Mouse (Mus musculus) heart, embryonic 11.5 days (tissue): ENCODE measurements at regions not wholly inside any gene's neighbourhood (a gene's known extent, or its start where the extent isn't known, plus 50 kb on each side); places are given as distances from the start of the nearest gene placed in this dataset.
"Not testable (repeated sequence)": the region's sequence is repeated elsewhere in the genome, so short reads cannot be mapped to it uniquely, and the experiment has no call there.

ENCODE experiments used
- ATAC-seq: fragments of 200-750 bp; cut with Nextera tagmentation; replicated peaks from 2 replicates; pipeline ENCODE4 v1.8.0; 2017; ENCODE audit warnings: moderate library complexity; ENCODE audit not compliant: insufficient number of reproducible peaks, low FRiP score, low TSS enrichment
- H3K27ac ChIP-seq: fragments of 300-500 bp; sonication (generic); 2 replicates; pipeline ENCODE4 v1.5.1; 2014; ENCODE audit warnings: mild to moderate bottlenecking, low read depth, low read length
- H3K27me3 ChIP-seq: fragments of 300-500 bp; sonication (generic); 2 replicates; pipeline ENCODE4 v1.6.1; 2014; ENCODE audit warnings: mild to moderate bottlenecking, low read length, mixed read lengths; ENCODE audit not compliant: control insufficient read depth, insufficient read depth
- H3K36me3 ChIP-seq: fragments of 300-500 bp; sonication (generic); 2 replicates; pipeline ENCODE4 v1.6.1; 2014; ENCODE audit warnings: mild to moderate bottlenecking, low read length, moderate library complexity, mixed read lengths; ENCODE audit not compliant: control insufficient read depth, insufficient read depth
- H3K4me1 ChIP-seq: fragments of 300-500 bp; sonication (generic); 2 replicates; pipeline ENCODE4 v1.6.1; 2014; ENCODE audit warnings: low read length; ENCODE audit not compliant: control insufficient read depth, insufficient read depth
- H3K4me2 ChIP-seq: fragments of 300-500 bp; sonication (generic); 2 replicates; pipeline ENCODE4 v1.6.1; 2014; ENCODE audit warnings: mild to moderate bottlenecking, moderate library complexity
- H3K4me3 ChIP-seq: fragments of 300-500 bp; sonication (generic); 2 replicates; pipeline ENCODE4 v1.5.1; 2014; ENCODE audit warnings: low read depth, low read length
- H3K9ac ChIP-seq: fragments of 300-500 bp; sonication (generic); 2 replicates; pipeline ENCODE4 v1.6.1; 2014; ENCODE audit warnings: mild to moderate bottlenecking, low read depth, low read length, moderate library complexity
- H3K9me3 ChIP-seq: fragments of 300-500 bp; sonication (generic); replicated peaks from 2 replicates; pipeline ENCODE4 v1.6.1; 2016; ENCODE audit warnings: low read length; ENCODE audit not compliant: control insufficient read depth
- WGBS: fragments of 180-500 bp; shearing (Covaris S2); extraction: QIAGEN DNeasy Blood & Tissue Kit; methylation state at CpG from one replicate; pipeline ENCODE4 v1.1.7; 2014; ENCODE audit not compliant: insufficient replicate concordance; 5-methylcytosine and 5-hydroxymethylcytosine counted together

GRCm38 (mm10) chr5:3141841-3142240 is 199.4 kb upstream of the Cdk6 start:
- H3K4me1 ChIP-seq, H3K27me3 ChIP-seq, H3K4me3 ChIP-seq, ATAC-seq, H3K4me2 ChIP-seq, H3K27ac ChIP-seq, H3K9ac ChIP-seq, H3K36me3 ChIP-seq, H3K9me3 ChIP-seq: not testable (repeated sequence)
- WGBS, result 87% methylated on average over 9 of the region's 11 CpGs

GRCm38 (mm10) chr5:3146544-3147295 is 194.6 kb upstream of the Cdk6 start:
- not testable (repeated sequence) for H3K4me1 ChIP-seq, H3K36me3 ChIP-seq, H3K27me3 ChIP-seq, H3K4me2 ChIP-seq, H3K27ac ChIP-seq, H3K4me3 ChIP-seq, ATAC-seq, H3K9ac ChIP-seq, H3K9me3 ChIP-seq
- WGBS, result 34% methylated on average over 8 of the region's 11 CpGs

- H3K36me3 ChIP-seq, H3K9me3 ChIP-seq, H3K4me3 ChIP-seq, H3K27ac ChIP-seq, H3K4me2 ChIP-seq, ATAC-seq, H3K27me3 ChIP-seq, H3K4me1 ChIP-seq, H3K9ac ChIP-seq: not testable (repeated sequence)
- WGBS, result 83% methylated on average over 5 of the region's 5 CpGs
These were observed 191.4 kb upstream of the Cdk6 start for GRCm38 (mm10) chr5:3149886-3150285.

GRCm38 (mm10) chr5:3150766-3151165 is 190.5 kb upstream of the Cdk6 start:
- ATAC-seq, H3K4me3 ChIP-seq, H3K9ac ChIP-seq, H3K27me3 ChIP-seq, H3K9me3 ChIP-seq, H3K4me1 ChIP-seq, H3K36me3 ChIP-seq, H3K27ac ChIP-seq, H3K4me2 ChIP-seq: not testable (repeated sequence)
- WGBS, result 72% methylated on average over 4 of the region's 4 CpGs

- H3K9ac ChIP-seq, H3K9me3 ChIP-seq, ATAC-seq, H3K27ac ChIP-seq, H3K36me3 ChIP-seq, H3K4me1 ChIP-seq, H3K27me3 ChIP-seq: not testable (repeated sequence)
- Histone ChIP-seq H3K4me3 (peak overlapping the region; percentile 36), H3K4me2 (peak overlapping the region; percentile 72)
- 13% methylated on average over 11 of the region's 12 CpGs for WGBS
These were observed 189.6 kb upstream of the Cdk6 start for GRCm38 (mm10) chr5:3151534-3152148.

- not testable (repeated sequence) for H3K27me3 ChIP-seq, ATAC-seq, H3K9me3 ChIP-seq, H3K36me3 ChIP-seq, H3K27ac ChIP-seq, H3K4me1 ChIP-seq
- Histone ChIP-seq H3K4me2 (peak overlapping the region; percentile 72), H3K9ac (0 out of 2 replicates have a peak overlapping the region, but pooled peaks have one; percentile 28), H3K4me3 (peak overlapping the region; percentile 36)
- 21% methylated on average over 26 of the region's 26 CpGs for WGBS
These were observed 189.0 kb upstream of the Cdk6 start for GRCm38 (mm10) chr5:3152149-3152865.

- not testable (repeated sequence) for H3K36me3 ChIP-seq, H3K9me3 ChIP-seq, H3K27me3 ChIP-seq, H3K4me3 ChIP-seq, H3K4me1 ChIP-seq, H3K9ac ChIP-seq, H3K4me2 ChIP-seq, H3K27ac ChIP-seq, ATAC-seq
- 76% methylated on average over 2 of the region's 2 CpGs for WGBS
These were observed 175.8 kb upstream of the Cdk6 start for GRCm38 (mm10) chr5:3165511-3165910.

- not testable (repeated sequence) for H3K36me3 ChIP-seq, ATAC-seq, H3K4me2 ChIP-seq, H3K4me3 ChIP-seq, H3K27ac ChIP-seq, H3K4me1 ChIP-seq, H3K27me3 ChIP-seq, H3K9ac ChIP-seq, H3K9me3 ChIP-seq
- 67% methylated on average over 2 of the region's 2 CpGs for WGBS
These were observed 174.8 kb upstream of the Cdk6 start for GRCm38 (mm10) chr5:3166496-3166895.
